11 mouse cellular contexts compared by ENCODE assay signal in genomic region chr7:79507101-79507705, GRCm38 (mm10). TPM values are rescaled to one million over a fixed set of nuclear protein-coding genes. Genes with fewer than 3 reads are reported as not detected.
DNase-seq lines count a peak whose midpoint lies in the region; TF ChIP-seq lines count a peak whose summit lies in the region.
"Had no signal": no experiment of that assay in that cellular context is flagged by ENCODE, and none has a peak within 500 bp of the region (broad histone marks: within the 10 kb centered on the region; RNA-seq: fewer than 3 reads in every experiment).

No protein-coding gene starts in this region.

- no peak for TF ChIP-seq CTCF in testis, adult 2 months (IDR thresholded peaks at IDR 0.05; ENCODE audit: control insufficient read depth, insufficient read depth, insufficient replicate concordance, low read depth, low read length)
- TF ChIP-seq CTCF in lung, adult 2 months (IDR thresholded peaks at IDR 0.05; ENCODE audit: insufficient read depth, low read length): no peak

- WGBS in forebrain, embryonic 10.5 days: 1% methylated on average over 11 of the region's 11 CpGs
- WGBS in midbrain, embryonic 10.5 days: 2% methylated on average over 11 of the region's 11 CpGs
- 3% methylated on average over 11 of the region's 11 CpGs for WGBS in lung, adult 2 months

- no peaks in the 10 kb centered on the region for H3K9me3 ChIP-seq in forebrain, embryonic 10.5 days
- H3K9me3 ChIP-seq in midbrain, embryonic 10.5 days (replicated peaks): no peaks in the 10 kb centered on the region
- H3K9me3 ChIP-seq: limb, embryonic 13.5 days; stomach, embryonic 15.5 days had no signal

- no peaks in the 10 kb centered on the region; the same call in 1 of the 2 replicates for H3K27me3 ChIP-seq in testis, adult 2 months (ENCODE audit: control insufficient read depth, insufficient read depth, low read length)
- peaks cover 100% of the 10 kb centered on the region for H3K27me3 ChIP-seq in forebrain, embryonic 10.5 days (ENCODE audit: poor library complexity, severe bottlenecking)
- peaks cover 100% of the 10 kb centered on the region for H3K27me3 ChIP-seq in midbrain, embryonic 10.5 days (ENCODE audit: low read depth, poor library complexity, severe bottlenecking)

- peaks cover 8% of the 10 kb centered on the region for H3K4me1 ChIP-seq in testis, adult 2 months (ENCODE audit: control insufficient read depth, insufficient read depth, low read length)
- peaks cover 95% of the 10 kb centered on the region for H3K4me1 ChIP-seq in forebrain, embryonic 10.5 days
- peaks cover 99% of the 10 kb centered on the region for H3K4me1 ChIP-seq in midbrain, embryonic 10.5 days
- H3K4me1 ChIP-seq in lung, adult 2 months (ENCODE audit: control insufficient read depth, insufficient read depth, low read length): no peaks in the 10 kb centered on the region; the same call in 1 of the 2 replicates

- H3K4me3 ChIP-seq in testis, adult 2 months (ENCODE audit: control insufficient read depth, low read depth, low read length): peak overlapping the region; percentile 90
- H3K4me3 ChIP-seq in forebrain, embryonic 10.5 days: peak overlapping the region; percentile 86
- H3K4me3 ChIP-seq in midbrain, embryonic 10.5 days: peak overlapping the region; percentile 64
- H3K4me3 ChIP-seq in lung, adult 2 months (replicated peaks; ENCODE audit: extremely low read depth, low read depth, low read length): no peak overlapping the region
- H3K4me3 ChIP-seq: limb, embryonic 13.5 days; stomach, embryonic 15.5 days had no signal

- H3K36me3 ChIP-seq in testis, adult 2 months (ENCODE audit: control insufficient read depth, insufficient read depth, low read length): no peaks in the 10 kb centered on the region
- H3K36me3 ChIP-seq in forebrain, embryonic 10.5 days (replicated peaks): peaks cover 86% of the 10 kb centered on the region
- H3K36me3 ChIP-seq in midbrain, embryonic 10.5 days: peaks cover 41% of the 10 kb centered on the region
- H3K36me3 ChIP-seq: limb, embryonic 13.5 days; stomach, embryonic 15.5 days had no signal

- TF ChIP-seq POLR2A in testis, adult 2 months (IDR thresholded peaks at IDR 0.05; ENCODE audit: control insufficient read depth, low read depth, low read length): no peak
- TF ChIP-seq POLR2A in lung, adult 2 months (IDR thresholded peaks at IDR 0.05; ENCODE audit: borderline replicate concordance, extremely low read depth, low read depth, low read length): no peak

- H3K27ac ChIP-seq in testis, adult 2 months (ENCODE audit: control insufficient read depth, insufficient read depth, low read depth, low read length): no peak overlapping the region
- peak overlapping the region; percentile 98 for H3K27ac ChIP-seq in forebrain, embryonic 10.5 days
- H3K27ac ChIP-seq in midbrain, embryonic 10.5 days (replicated peaks): peak overlapping the region; percentile 95
- H3K27ac ChIP-seq: limb, embryonic 13.5 days; macrophage; stomach, embryonic 15.5 days had no signal

- intact Hi-C loops in heart, postnatal 14 days (cut with DNase I): no loop called here

- no peak for DNase-seq in testis, postnatal 14 days (ENCODE audit: low spot score)
- DNase-seq in forebrain, embryonic 10.5 days (ENCODE audit: extremely low spot score, low spot score): peak; percentile 40
- DNase-seq in midbrain, embryonic 10.5 days (ENCODE audit: low spot score): peak; percentile 29
- DNase-seq in thymus, adult 18-20 months: no peak
- DNase-seq in heart, postnatal 14 days: no peak
- no peak for DNase-seq in lung, adult 2 months
- DNase-seq: kidney, postnatal 25 days had no signal

RNA-seq across cellular contexts. Expression of gene Polg, which starts 41.0 kb away (rescaled TPM):
- 74.5 and 78.3 TPM in 2 replicates for polyA plus RNA-seq in testis, adult 2 months (2012; rRNA removed)
- polyA plus RNA-seq in forebrain, embryonic 10.5 days (2016; fragmentation: Nextera tagmentation; extraction: Ambion mirVana): 42.1 and 46.4 TPM in 2 replicates
- polyA plus RNA-seq in midbrain, embryonic 10.5 days (2016; fragmentation: Nextera tagmentation; extraction: Ambion mirVana): 41.3 and 43.2 TPM in 2 replicates
- total RNA-seq in heart, postnatal 14 days (2021): 10 to 100 TPM; 51.4 to 54.7 TPM
- 57.5 and 61.4 TPM in 2 replicates for polyA plus RNA-seq in lung, adult 2 months (2012; rRNA removed)

Comparison
In these comparisons a context has a peak if more than half of its experiments do, and no peak if none do; other contexts are left out.
1. DNase-seq: peak in forebrain, embryonic 10.5 days (single experiment) and midbrain, embryonic 10.5 days (single experiment); none in testis, postnatal 14 days (single experiment), thymus, adult 18-20 months (0 of 2), heart, postnatal 14 days (0 of 2) and lung, adult 2 months (single experiment).